Mouse (Mus musculus) layer of hippocampus, postnatal 36 days (tissue): ENCODE measurements around the gene Hist1h2af. TPM values are rescaled to one million over a fixed set of nuclear protein-coding genes. Genes with fewer than 3 reads are reported as not detected.

ENCODE experiments used
- DNase-seq, 2 experiments: peaks; one replicate each; pipeline ENCODE4 v3.0.0; 2022
- total RNA-seq, 2 experiments: library from RNA; stranded (reverse); gene quantifications; 2 replicates each; pipeline ENCODE4 v1.2.3; 2021

The Hist1h2af gene
- 10 to 100 TPM; 12.2 to 14.4 TPM for total RNA-seq

GRCm38 (mm10) chr13:23533560-23534367 lies at the start of gene Hist1h2af:
Gene Hist1h2af, plus strand, starts transcription at chr13:23533906.
- DNase-seq: peak; percentile 54 to 61

GRCm38 (mm10) chr13:23485271-23485670 lies 48.4 kb upstream of the Hist1h2af start:
- no peak for DNase-seq

GRCm38 (mm10) chr13:23488400-23489322 lies 45.0 kb upstream of the Hist1h2af start, which contains the start of gene Btn2a2:
Gene Btn2a2, minus strand, starts transcription at chr13:23488857.
- DNase-seq: peak; percentile 51 to 60

GRCm38 (mm10) chr13:23490863-23491262 lies 42.8 kb upstream of the Hist1h2af start:
- DNase-seq: no peak

- DNase-seq: no peak
Measured at GRCm38 (mm10) chr13:23491263-23491662, 42.4 kb upstream of the Hist1h2af start.

- DNase-seq: no peak
Measured at GRCm38 (mm10) chr13:23491990-23492389, 41.7 kb upstream of the Hist1h2af start.

- DNase-seq: no peak
Measured at GRCm38 (mm10) chr13:23495526-23495925, 38.2 kb upstream of the Hist1h2af start.

GRCm38 (mm10) chr13:23497656-23498321 lies 35.9 kb upstream of the Hist1h2af start:
- DNase-seq: peak; percentile 42 to 62

GRCm38 (mm10) chr13:23498653-23499052 lies 35.1 kb upstream of the Hist1h2af start:
- DNase-seq: no peak

GRCm38 (mm10) chr13:23499943-23500342 lies 33.8 kb upstream of the Hist1h2af start:
- no peak for DNase-seq

- peak; percentile 63 to 78 for DNase-seq
Measured at GRCm38 (mm10) chr13:23500424-23501200, 33.1 kb upstream of the Hist1h2af start.

- no peak for DNase-seq
Measured at GRCm38 (mm10) chr13:23501511-23501910, 32.2 kb upstream of the Hist1h2af start.

GRCm38 (mm10) chr13:23502031-23502567 lies 31.6 kb upstream of the Hist1h2af start:
- no peak for DNase-seq

- DNase-seq: no peak
Measured at GRCm38 (mm10) chr13:23502916-23503315, 30.8 kb upstream of the Hist1h2af start.

- DNase-seq: peak in 1 of 2 experiments; percentile 44
Measured at GRCm38 (mm10) chr13:23503797-23504196, 29.9 kb upstream of the Hist1h2af start.

GRCm38 (mm10) chr13:23505662-23506345 lies 27.9 kb upstream of the Hist1h2af start:
- DNase-seq: no peak

- no peak for DNase-seq
Measured at GRCm38 (mm10) chr13:23506351-23506750, 27.4 kb upstream of the Hist1h2af start.

GRCm38 (mm10) chr13:23506819-23507515 lies 26.7 kb upstream of the Hist1h2af start:
- no peak for DNase-seq

GRCm38 (mm10) chr13:23510127-23510526 lies 23.6 kb upstream of the Hist1h2af start:
- DNase-seq: no peak

GRCm38 (mm10) chr13:23513517-23513916 lies 20.2 kb upstream of the Hist1h2af start:
- DNase-seq: no peak
